Mouse (Mus musculus): ENCODE measurements around the gene Dst. TPM values are rescaled to one million over a fixed set of nuclear protein-coding genes. Genes with fewer than 3 reads are reported as not detected.
A peak's percentile ranks its signal among the peaks of the same experiment; 100 is the strongest.

Gene Dst
- 152 and 197 TPM in 2 replicates for polyA plus RNA-seq (2012; ENCODE audit: insufficient read depth, insufficient read length, low replicate concordance, missing spikeins)

GRCm38 (mm10) chr1:33908191-33908962, at the start of gene Dst:
Gene Dst (plus strand): TSS chr1:33908225.
- Histone ChIP-seq H3K4me3 (ENCODE audit: insufficient read depth, low read depth, low read length) (peak within 1 kb of the TSS; percentile 98), H3K4me1 (ENCODE audit: control insufficient read depth, insufficient read depth, low read length) (peaks cover 8% of the 10 kb centered on the region), H3K27ac (ENCODE audit: insufficient read depth, low read depth, low read length) (peak within 1 kb of the TSS; percentile 45; the same call in 1 of the 2 replicates)
- WGBS = 4% methylated on average over 43 of the region's 44 CpGs
- TF ChIP-seq CTCF (IDR thresholded peaks at IDR 0.05; ENCODE audit: insufficient read depth, low read depth, low read length) = no peak
- no peak for TF ChIP-seq POLR2A (IDR thresholded peaks at IDR 0.05; ENCODE audit: insufficient read depth, low read depth, low read length)

- no peak overlapping the region for H3K27ac ChIP-seq (ENCODE audit: insufficient read depth, low read depth, low read length)
- no peaks in the 10 kb centered on the region for H3K4me1 ChIP-seq (ENCODE audit: control insufficient read depth, insufficient read depth, low read length)
- no peak overlapping the region for H3K4me3 ChIP-seq (ENCODE audit: insufficient read depth, low read depth, low read length)
- 94% methylated on average over 2 of the region's 2 CpGs for WGBS
- TF ChIP-seq POLR2A (IDR thresholded peaks at IDR 0.05; ENCODE audit: insufficient read depth, low read depth, low read length) (no peak), CTCF (IDR thresholded peaks at IDR 0.05; ENCODE audit: insufficient read depth, low read depth, low read length) (no peak)
Measured at GRCm38 (mm10) chr1:33869031-33869430, 39.0 kb upstream of the Dst start.

GRCm38 (mm10) chr1:33869437-33869836, 38.6 kb upstream of the Dst start:
- WGBS = 95% methylated on average over 3 of the region's 3 CpGs
- Histone ChIP-seq H3K4me1 (ENCODE audit: control insufficient read depth, insufficient read depth, low read length) (no peaks in the 10 kb centered on the region), H3K27ac (ENCODE audit: insufficient read depth, low read depth, low read length) (no peak overlapping the region)

GRCm38 (mm10) chr1:33873561-33873960, 34.5 kb upstream of the Dst start:
- Histone ChIP-seq H3K4me1 (ENCODE audit: control insufficient read depth, insufficient read depth, low read length) (no peaks in the 10 kb centered on the region), H3K4me3 (ENCODE audit: insufficient read depth, low read depth, low read length) (no peak overlapping the region), H3K27ac (ENCODE audit: insufficient read depth, low read depth, low read length) (no peak overlapping the region)
- TF ChIP-seq POLR2A (IDR thresholded peaks at IDR 0.05; ENCODE audit: insufficient read depth, low read depth, low read length) (no peak), CTCF (IDR thresholded peaks at IDR 0.05; ENCODE audit: insufficient read depth, low read depth, low read length) (no peak)
- WGBS = 88% methylated on average over 5 of the region's 5 CpGs

More at GRCm38 (mm10) chr1:33869437-33869836, 38.6 kb upstream of the Dst start:
- H3K4me3 ChIP-seq (ENCODE audit: insufficient read depth, low read depth, low read length) = no peak overlapping the region
- TF ChIP-seq CTCF (IDR thresholded peaks at IDR 0.05; ENCODE audit: insufficient read depth, low read depth, low read length) (no peak), POLR2A (IDR thresholded peaks at IDR 0.05; ENCODE audit: insufficient read depth, low read depth, low read length) (no peak)

- Histone ChIP-seq H3K4me1 (ENCODE audit: control insufficient read depth, insufficient read depth, low read length) (no peaks in the 10 kb centered on the region), H3K27ac (ENCODE audit: insufficient read depth, low read depth, low read length) (no peak overlapping the region), H3K4me3 (ENCODE audit: insufficient read depth, low read depth, low read length) (no peak overlapping the region)
- TF ChIP-seq CTCF (IDR thresholded peaks at IDR 0.05; ENCODE audit: insufficient read depth, low read depth, low read length) = no peak
- TF ChIP-seq POLR2A (IDR thresholded peaks at IDR 0.05; ENCODE audit: insufficient read depth, low read depth, low read length) = no peak
- 62% methylated on average over 6 of the region's 6 CpGs for WGBS
Measured at GRCm38 (mm10) chr1:33875691-33876090, 32.3 kb upstream of the Dst start.

GRCm38 (mm10) chr1:33876416-33876815, 31.6 kb upstream of the Dst start:
- no peaks in the 10 kb centered on the region for H3K4me1 ChIP-seq (ENCODE audit: control insufficient read depth, insufficient read depth, low read length)
- 87% methylated on average over 3 of the region's 3 CpGs for WGBS
- H3K27ac ChIP-seq (ENCODE audit: insufficient read depth, low read depth, low read length) = no peak overlapping the region
- TF ChIP-seq POLR2A (IDR thresholded peaks at IDR 0.05; ENCODE audit: insufficient read depth, low read depth, low read length) = no peak
- TF ChIP-seq CTCF (IDR thresholded peaks at IDR 0.05; ENCODE audit: insufficient read depth, low read depth, low read length) = no peak
- H3K4me3 ChIP-seq (ENCODE audit: insufficient read depth, low read depth, low read length) = no peak overlapping the region

GRCm38 (mm10) chr1:33878170-33878569, 29.9 kb upstream of the Dst start:
- Histone ChIP-seq H3K27ac (ENCODE audit: insufficient read depth, low read depth, low read length) (no peak overlapping the region), H3K4me1 (ENCODE audit: control insufficient read depth, insufficient read depth, low read length) (no peaks in the 10 kb centered on the region), H3K4me3 (ENCODE audit: insufficient read depth, low read depth, low read length) (no peak overlapping the region)
- TF ChIP-seq CTCF (IDR thresholded peaks at IDR 0.05; ENCODE audit: insufficient read depth, low read depth, low read length) = no peak
- TF ChIP-seq POLR2A (IDR thresholded peaks at IDR 0.05; ENCODE audit: insufficient read depth, low read depth, low read length) = no peak
- 89% methylated on average over 7 of the region's 7 CpGs for WGBS

- H3K4me3 ChIP-seq (ENCODE audit: insufficient read depth, low read depth, low read length) = no peak overlapping the region
- H3K27ac ChIP-seq (ENCODE audit: insufficient read depth, low read depth, low read length) = no peak overlapping the region
- 14% methylated on average over 18 of the region's 18 CpGs for WGBS
- TF ChIP-seq CTCF (IDR thresholded peaks at IDR 0.05; ENCODE audit: insufficient read depth, low read depth, low read length) = no peak
- TF ChIP-seq POLR2A (IDR thresholded peaks at IDR 0.05; ENCODE audit: insufficient read depth, low read depth, low read length) = no peak
- H3K4me1 ChIP-seq (ENCODE audit: control insufficient read depth, insufficient read depth, low read length) = no peaks in the 10 kb centered on the region; the same call in 1 of the 2 replicates
Measured at GRCm38 (mm10) chr1:33883102-33883839, 24.8 kb upstream of the Dst start.

- no peaks in the 10 kb centered on the region for H3K4me1 ChIP-seq (ENCODE audit: control insufficient read depth, insufficient read depth, low read length)
- 65% methylated on average over 10 of the region's 10 CpGs for WGBS
- no peak overlapping the region for H3K27ac ChIP-seq (ENCODE audit: insufficient read depth, low read depth, low read length)
- TF ChIP-seq CTCF (IDR thresholded peaks at IDR 0.05; ENCODE audit: insufficient read depth, low read depth, low read length) = no peak
- TF ChIP-seq POLR2A (IDR thresholded peaks at IDR 0.05; ENCODE audit: insufficient read depth, low read depth, low read length) = no peak
- no peak overlapping the region for H3K4me3 ChIP-seq (ENCODE audit: insufficient read depth, low read depth, low read length)
Measured at GRCm38 (mm10) chr1:33892784-33893183, 15.2 kb upstream of the Dst start.
